Mouse (Mus musculus) hindbrain, postnatal 0 days (tissue): ENCODE measurements around the gene Auh. TPM values are rescaled to one million over a fixed set of nuclear protein-coding genes. Genes with fewer than 3 reads are reported as not detected.

Source experiments
- ATAC-seq: fragments of 200-750 bp; cut with Nextera tagmentation; 2 replicates; pipeline ENCODE4 v1.8.0; 2017; ENCODE audit warnings: mild to moderate bottlenecking, moderate TSS enrichment, moderate library complexity
- DNase-seq: peaks from one replicate; pipeline ENCODE4 v3.0.0-alpha.2; 2015; ENCODE audit warnings: low spot score
- H3K27ac ChIP-seq: fragments of 300-500 bp; sonication (generic); 2 replicates; pipeline ENCODE4 v1.5.1; 2014; ENCODE audit warnings: mild to moderate bottlenecking
- H3K27me3 ChIP-seq: fragments of 300-500 bp; sonication (generic); 2 replicates; pipeline ENCODE4 v1.6.1; 2014; ENCODE audit warnings: low read length, mixed read lengths; ENCODE audit not compliant: insufficient read depth
- H3K36me3 ChIP-seq: fragments of 300-500 bp; sonication (generic); 2 replicates; pipeline ENCODE4 v1.6.1; 2014; ENCODE audit warnings: low read length, mixed read lengths; ENCODE audit not compliant: insufficient read depth
- H3K4me1 ChIP-seq: fragments of 300-500 bp; sonication (generic); 2 replicates; pipeline ENCODE4 v1.6.1; 2014; ENCODE audit warnings: antibody characterized with exemption, low read length, mixed read lengths; ENCODE audit not compliant: insufficient read depth
- H3K4me2 ChIP-seq: fragments of 300-500 bp; sonication (generic); 2 replicates; pipeline ENCODE4 v1.6.1; 2014; ENCODE audit warnings: low read depth, mild to moderate bottlenecking, low read length, moderate library complexity, mixed read lengths
- H3K4me3 ChIP-seq: fragments of 300-500 bp; sonication (generic); 2 replicates; pipeline ENCODE4 v1.5.1; 2014; ENCODE audit warnings: low read length
- H3K9ac ChIP-seq: fragments of 300-500 bp; sonication (generic); replicated peaks from 2 replicates; pipeline ENCODE4 v1.6.1; 2014; ENCODE audit warnings: mild to moderate bottlenecking, low read length, moderate library complexity, mixed read lengths
- H3K9me3 ChIP-seq: fragments of 300-500 bp; sonication (generic); 2 replicates; pipeline ENCODE4 v1.6.1; 2016; ENCODE audit warnings: low read length, mixed read lengths
- CTCF ChIP-seq: IDR thresholded peaks from 2 replicates; pipeline ENCODE4 v1.5.1; 2016; ENCODE audit warnings: antibody characterized with exemption, control low read depth, low read depth
- WGBS: fragments of 180-500 bp; shearing (Covaris S2); extraction: QIAGEN DNeasy Blood & Tissue Kit; methylation state at CpG from one replicate; pipeline ENCODE4 v1.1.7; 2014; 5-methylcytosine and 5-hydroxymethylcytosine counted together
- polyA plus RNA-seq: library from polyadenylated mRNA; unstranded; fragments of >200 nt; fragmentation: Nextera tagmentation; extraction: Ambion mirVana; gene quantifications from 2 replicates; pipeline ENCODE4 v1.2.1, GENCODE M21; 2015
- total RNA-seq: library from RNA; depleted of rRNA; stranded (reverse); fragments of >200 nt; gene quantifications from 2 replicates; pipeline ENCODE4 v1.2.3, GENCODE M21; 2014

Gene Auh
- total and polyA plus RNA-seq, 2 experiments from 2014 or later, result 39.3 to 65.9 TPM

DNA sequence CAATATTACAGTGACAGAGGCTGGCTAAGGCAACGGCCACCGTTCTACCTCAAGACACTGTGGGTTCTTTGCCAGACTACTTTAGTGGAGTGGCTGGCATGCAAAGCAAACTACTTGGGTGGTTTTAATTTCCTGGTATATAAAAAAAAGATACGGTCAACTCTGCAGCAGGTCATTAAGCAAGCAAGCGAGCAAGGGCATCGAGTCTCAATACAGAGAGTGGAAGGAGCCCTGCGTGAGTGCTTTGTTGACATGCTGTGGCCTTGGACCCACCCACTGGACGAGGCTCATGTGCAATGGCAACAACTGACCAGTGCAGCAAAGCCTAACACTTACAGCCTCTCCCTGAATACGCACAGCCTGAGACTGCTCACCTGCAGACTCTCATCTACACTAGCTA is 27.0 kb downstream of the Auh start:
- H3K4me1 ChIP-seq, result peaks cover 10% of the 10 kb centered on the region; the same call in 1 of the 2 replicates
- H3K9me3 ChIP-seq, result no peaks in the 10 kb centered on the region
- DNase-seq (no peak), ATAC-seq (no peak)
- no peak overlapping the region for H3K9ac ChIP-seq
- TF ChIP-seq CTCF, result no peak
- no peaks in the 10 kb centered on the region for H3K27me3 ChIP-seq
- WGBS, result 81% methylated on average over 8 of the region's 8 CpGs
- H3K27ac ChIP-seq, result no peak overlapping the region
- no peak overlapping the region for H3K4me3 ChIP-seq
- peaks cover 7% of the 10 kb centered on the region; the same call in 1 of the 2 replicates for H3K36me3 ChIP-seq
- H3K4me2 ChIP-seq, result no peak overlapping the region

DNA sequence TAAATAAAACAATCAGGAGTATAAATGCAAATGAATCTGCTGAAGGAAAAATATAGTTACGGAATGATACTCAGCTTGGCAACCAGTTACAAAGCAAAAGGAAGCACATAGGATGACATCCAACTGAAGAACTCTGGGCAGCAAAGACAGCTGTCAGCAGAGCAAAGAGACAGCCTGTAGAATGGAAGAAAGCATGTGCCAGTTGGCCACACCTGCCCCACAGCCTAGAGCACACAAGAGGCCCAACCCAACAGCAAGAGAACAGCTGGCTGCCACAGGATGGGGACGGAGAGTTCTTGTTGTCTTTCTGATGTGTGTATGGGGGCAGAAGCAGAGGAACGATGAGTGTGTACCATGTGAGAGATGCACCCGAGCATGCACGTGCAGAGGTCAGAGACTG is 29.8 kb downstream of the Auh start:
- no peak for TF ChIP-seq CTCF

DNA sequence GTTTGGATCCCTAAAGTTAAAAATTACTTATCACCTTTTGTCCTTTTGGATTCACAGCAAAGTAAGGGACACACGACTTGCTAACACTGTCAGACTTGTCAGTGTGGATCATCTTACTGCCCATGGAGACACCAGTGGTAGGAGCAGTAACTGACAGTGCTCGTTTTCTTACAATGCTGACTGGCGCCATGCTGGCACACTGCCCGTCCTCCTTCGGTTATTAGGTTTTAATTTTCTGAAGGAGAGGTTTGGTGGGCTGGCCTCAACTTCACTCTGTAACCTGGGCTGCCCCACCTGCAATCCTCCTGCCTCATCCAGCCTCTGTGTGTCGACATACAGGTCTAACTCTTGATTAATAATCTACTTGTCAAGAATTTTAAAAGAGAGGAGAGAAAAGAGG is 31.7 kb downstream of the Auh start:
- no peak overlapping the region for H3K4me3 ChIP-seq
- no peak for TF ChIP-seq CTCF
- H3K27ac ChIP-seq, result no peak overlapping the region
- 55% methylated on average over 6 of the region's 6 CpGs for WGBS
- H3K36me3 ChIP-seq, result no peaks in the 10 kb centered on the region; the same call in 1 of the 2 replicates
- H3K4me2 ChIP-seq, result no peak overlapping the region
- ATAC-seq (no peak), DNase-seq (no peak)
- no peaks in the 10 kb centered on the region for H3K27me3 ChIP-seq
- H3K9me3 ChIP-seq, result no peaks in the 10 kb centered on the region
- no peaks in the 10 kb centered on the region for H3K4me1 ChIP-seq
- no peak overlapping the region for H3K9ac ChIP-seq

More for the DNA sequence above, 29.8 kb downstream of the Auh start:
- no peak for DNase-seq
- Histone ChIP-seq H3K4me1 (0 out of 2 replicates have a peak, but pooled peaks cover 2% of the 10 kb centered on the region), H3K36me3 (no peaks in the 10 kb centered on the region; the same call in 1 of the 2 replicates), H3K9ac (no peak overlapping the region), H3K4me2 (no peak overlapping the region), H3K9me3 (no peaks in the 10 kb centered on the region), H3K27ac (no peak overlapping the region), H3K4me3 (no peak overlapping the region), H3K27me3 (no peaks in the 10 kb centered on the region)
- no peak for ATAC-seq
- 81% methylated on average over 5 of the region's 5 CpGs for WGBS

DNA sequence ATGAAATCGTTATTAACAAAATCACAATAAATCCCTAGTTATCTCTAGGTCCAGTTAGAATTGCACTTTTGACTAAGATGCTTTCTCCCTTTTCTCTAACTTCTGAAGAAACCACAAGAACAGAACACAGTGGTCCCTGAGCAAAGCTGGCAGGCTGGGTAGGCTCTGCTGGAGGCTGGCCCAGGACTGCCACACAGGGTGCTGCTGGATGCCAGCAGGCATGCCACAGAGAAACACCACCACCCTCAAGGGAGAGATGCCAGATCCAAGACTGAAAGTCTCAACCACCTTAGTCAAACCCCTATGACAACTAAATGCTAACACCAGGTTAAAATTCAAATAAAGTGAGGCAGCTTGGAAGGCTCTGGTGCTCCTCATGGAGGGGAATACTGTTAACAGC is 36.7 kb downstream of the Auh start:
- ATAC-seq, result no peak
- H3K4me2 ChIP-seq, result no peak overlapping the region
- no peaks in the 10 kb centered on the region for H3K27me3 ChIP-seq
- no peak overlapping the region for H3K4me3 ChIP-seq
- no peaks in the 10 kb centered on the region for H3K9me3 ChIP-seq
- H3K36me3 ChIP-seq, result no peaks in the 10 kb centered on the region; the same call in 1 of the 2 replicates
- no peak overlapping the region for H3K27ac ChIP-seq
- no peak for TF ChIP-seq CTCF
- no peak for DNase-seq
- WGBS, result 96% methylated on average over 1 of the region's 1 CpGs
- no peak overlapping the region for H3K9ac ChIP-seq
- H3K4me1 ChIP-seq, result no peaks in the 10 kb centered on the region

DNA sequence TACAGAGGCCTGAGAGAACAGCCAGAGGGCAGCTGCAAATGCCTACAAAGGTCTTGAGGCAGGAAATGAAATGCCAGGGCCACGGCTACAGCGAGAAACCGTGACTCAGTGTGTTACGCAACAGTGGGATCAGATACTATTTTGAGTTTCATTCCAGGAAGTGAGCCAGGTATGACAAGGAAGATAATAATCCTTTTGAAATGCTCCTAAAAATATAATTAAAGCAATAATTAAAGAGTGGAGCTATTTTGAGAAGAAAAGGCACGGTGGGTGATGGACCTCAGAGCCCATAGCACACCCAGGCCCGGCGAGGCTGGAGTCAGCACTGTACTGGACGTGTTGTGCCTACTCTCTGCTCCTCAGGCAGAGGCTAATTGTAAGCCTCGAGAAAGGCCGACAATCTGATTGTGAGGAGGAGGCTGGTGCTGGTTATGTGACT is 37.4 kb downstream of the Auh start:
- no peaks in the 10 kb centered on the region for H3K4me1 ChIP-seq
- H3K27ac ChIP-seq, result no peak overlapping the region
- no peak for TF ChIP-seq CTCF
- ATAC-seq, result no peak
- DNase-seq, result no peak
- no peaks in the 10 kb centered on the region for H3K9me3 ChIP-seq
- 70% methylated on average over 10 of the region's 10 CpGs for WGBS
- no peak overlapping the region for H3K4me3 ChIP-seq
- no peaks in the 10 kb centered on the region for H3K27me3 ChIP-seq
- H3K9ac ChIP-seq, result no peak overlapping the region
- H3K4me2 ChIP-seq, result no peak overlapping the region
- H3K36me3 ChIP-seq, result no peaks in the 10 kb centered on the region; the same call in 1 of the 2 replicates

DNA sequence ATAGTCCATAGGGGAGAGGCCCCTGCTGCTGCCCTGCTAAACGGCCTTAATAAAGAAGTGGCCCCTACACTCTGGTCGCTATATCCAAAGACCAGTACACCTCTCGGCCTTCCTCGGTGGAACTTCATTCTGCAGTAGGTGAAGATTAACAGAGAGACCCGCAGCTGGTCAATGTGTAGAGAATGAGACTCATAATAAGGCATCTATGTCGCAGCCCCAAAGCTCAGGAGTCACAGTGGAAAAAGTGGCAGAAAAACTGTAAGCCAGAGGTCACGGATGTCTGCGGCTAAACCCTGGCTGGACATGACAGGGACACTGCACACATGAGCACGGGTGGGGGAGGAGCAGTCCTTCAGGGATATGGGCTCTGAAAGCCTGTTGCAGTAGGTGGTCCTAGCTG is 39.2 kb downstream of the Auh start:
- Histone ChIP-seq H3K4me3 (no peak overlapping the region), H3K36me3 (no peaks in the 10 kb centered on the region), H3K4me2 (no peak overlapping the region), H3K27ac (no peak overlapping the region), H3K9me3 (no peaks in the 10 kb centered on the region), H3K4me1 (no peaks in the 10 kb centered on the region), H3K9ac (no peak overlapping the region), H3K27me3 (no peaks in the 10 kb centered on the region)
- DNase-seq (no peak), ATAC-seq (no peak)
- 88% methylated on average over 9 of the region's 9 CpGs for WGBS
- no peak for TF ChIP-seq CTCF

DNA sequence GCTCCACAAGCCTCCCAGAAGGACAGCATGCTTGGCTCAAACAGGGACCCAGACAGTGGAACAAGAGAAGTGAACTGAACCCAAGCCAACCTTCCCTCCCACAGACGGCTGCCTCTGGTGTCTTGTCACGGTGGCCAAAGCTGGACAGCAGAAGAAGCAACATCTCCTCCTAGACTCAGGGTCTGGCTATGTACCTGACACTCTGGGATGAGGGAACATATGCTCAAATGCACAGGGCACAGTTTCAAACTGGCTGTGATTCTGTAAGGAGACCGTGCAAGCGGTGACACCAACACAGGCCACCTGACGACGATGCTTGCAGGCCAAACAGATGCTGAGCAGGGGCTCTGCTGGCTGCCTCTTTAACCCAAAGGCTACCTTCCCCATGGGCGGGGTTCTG is 42.7 kb downstream of the Auh start:
- H3K4me2 ChIP-seq, result no peak overlapping the region
- DNase-seq (no peak), ATAC-seq (no peak)
- WGBS, result 74% methylated on average over 7 of the region's 7 CpGs
- no peaks in the 10 kb centered on the region for H3K27me3 ChIP-seq
- H3K9me3 ChIP-seq, result no peaks in the 10 kb centered on the region
- no peak for TF ChIP-seq CTCF
- H3K4me3 ChIP-seq, result no peak overlapping the region
- H3K4me1 ChIP-seq, result no peaks in the 10 kb centered on the region
- no peaks in the 10 kb centered on the region for H3K36me3 ChIP-seq
- no peak overlapping the region for H3K9ac ChIP-seq
- H3K27ac ChIP-seq, result no peak overlapping the region
